Mouse (Mus musculus) hindbrain, embryonic 12.5 days (tissue): Measurements from ENCODE around the gene Shcbp1. TPM values are rescaled to one million over a fixed set of nuclear protein-coding genes. Genes with fewer than 3 reads are reported as not detected.

ENCODE experiments used
- polyA plus RNA-seq: library from polyadenylated mRNA; unstranded; fragments of >200 nt; fragmentation: Nextera tagmentation; extraction: Ambion mirVana; gene quantifications from 2 replicates; pipeline ENCODE4 v1.2.1, GENCODE M21; 2016

Shcbp1 gene
- polyA plus RNA-seq, 1 experiment from 2014 or later, result 45.7 TPM

Other genes starting within 250 kb of the Shcbp1 start
- 14.4 and 14.8 TPM in 2 replicates for gene Zfp958, start 166.4 kb downstream of the Shcbp1 start, polyA plus RNA-seq